Mouse (Mus musculus) monocyte, adult 5-6 weeks (primary cell): Measurements from ENCODE around the gene Rreb1. TPM values are rescaled to one million over a fixed set of nuclear protein-coding genes. Genes with fewer than 3 reads are reported as not detected.

Experiments used
- ATAC-seq: fragments of 153-309, 156-312 bp; replicated peaks from 2 replicates; pipeline ENCODE4 v1.8.0; 2017; ENCODE audit warnings: mild to moderate bottlenecking; ENCODE audit not compliant: low TSS enrichment, insufficient number of reproducible peaks, severe bottlenecking, poor library complexity, low FRiP score
- total RNA-seq: library from RNA; stranded (forward); fragments of 200-1000, 200-491, 200-594 nt; gene quantifications from 3 replicates; pipeline ENCODE4 v1.2.3, GENCODE M21; 2017

Rreb1 gene
- total RNA-seq, 1 experiment from 2014 or later = 18.2 TPM

DNA sequence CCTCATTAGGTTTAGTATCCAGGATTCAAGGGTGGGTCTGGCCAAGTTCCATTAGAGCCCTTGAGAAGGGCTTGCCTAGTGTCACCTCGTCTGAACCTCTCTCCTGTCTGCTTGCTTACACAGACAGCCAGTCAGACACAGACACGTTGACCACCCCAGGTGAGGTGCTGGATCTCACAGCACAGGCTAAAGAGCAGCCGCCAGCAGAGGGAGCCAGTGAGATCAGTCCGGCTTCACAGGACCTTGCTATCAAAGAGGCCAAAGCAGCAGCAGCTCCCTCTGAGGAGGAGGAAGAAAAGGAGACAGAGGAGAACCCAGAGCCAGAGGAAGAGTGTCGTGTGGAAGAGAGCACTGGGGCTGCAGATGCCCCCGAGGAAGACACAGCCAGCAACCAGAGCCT is 168.5 kb downstream of the Rreb1 start:
- ATAC-seq = peak; percentile 52

DNA sequence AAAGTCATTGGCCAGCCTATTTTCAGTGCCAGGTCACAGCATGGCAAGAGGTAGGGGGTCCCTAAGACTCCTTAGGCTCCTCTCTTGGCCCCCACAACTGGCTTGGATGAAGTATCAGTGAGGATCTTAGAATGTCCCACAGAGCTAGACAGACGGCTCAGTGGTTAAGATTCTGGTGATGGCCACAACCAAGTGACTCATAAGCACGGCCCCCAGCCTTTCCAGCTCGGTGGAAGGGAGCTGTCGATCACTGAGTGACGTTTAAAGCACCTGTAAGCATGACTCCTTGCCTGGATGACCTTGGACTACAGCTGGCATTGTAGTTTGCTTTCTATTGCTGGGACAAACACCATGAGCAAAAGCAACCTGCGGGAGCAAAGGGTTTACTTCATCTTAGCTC is 174.8 kb downstream of the Rreb1 start:
- ATAC-seq = no peak

DNA sequence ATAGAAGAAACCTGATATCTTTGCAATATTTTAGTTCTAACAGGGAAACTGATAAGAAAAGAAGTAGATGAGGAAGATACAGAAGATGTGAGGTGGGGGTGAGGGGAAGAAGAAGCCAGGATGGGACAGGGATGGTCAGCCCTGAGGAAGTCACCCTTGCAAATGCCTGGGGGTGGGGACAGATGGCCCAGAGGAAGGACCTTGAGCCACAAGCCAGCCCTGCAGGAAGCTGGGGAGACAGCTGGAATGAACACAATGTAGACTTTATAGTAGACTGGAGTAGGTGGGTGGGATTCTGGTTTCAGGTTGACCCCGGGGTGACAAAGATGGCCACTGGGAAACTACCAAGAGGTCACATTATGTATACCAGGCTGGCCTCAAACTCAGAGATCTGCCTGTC is 176.1 kb downstream of the Rreb1 start:
- ATAC-seq = no peak

DNA sequence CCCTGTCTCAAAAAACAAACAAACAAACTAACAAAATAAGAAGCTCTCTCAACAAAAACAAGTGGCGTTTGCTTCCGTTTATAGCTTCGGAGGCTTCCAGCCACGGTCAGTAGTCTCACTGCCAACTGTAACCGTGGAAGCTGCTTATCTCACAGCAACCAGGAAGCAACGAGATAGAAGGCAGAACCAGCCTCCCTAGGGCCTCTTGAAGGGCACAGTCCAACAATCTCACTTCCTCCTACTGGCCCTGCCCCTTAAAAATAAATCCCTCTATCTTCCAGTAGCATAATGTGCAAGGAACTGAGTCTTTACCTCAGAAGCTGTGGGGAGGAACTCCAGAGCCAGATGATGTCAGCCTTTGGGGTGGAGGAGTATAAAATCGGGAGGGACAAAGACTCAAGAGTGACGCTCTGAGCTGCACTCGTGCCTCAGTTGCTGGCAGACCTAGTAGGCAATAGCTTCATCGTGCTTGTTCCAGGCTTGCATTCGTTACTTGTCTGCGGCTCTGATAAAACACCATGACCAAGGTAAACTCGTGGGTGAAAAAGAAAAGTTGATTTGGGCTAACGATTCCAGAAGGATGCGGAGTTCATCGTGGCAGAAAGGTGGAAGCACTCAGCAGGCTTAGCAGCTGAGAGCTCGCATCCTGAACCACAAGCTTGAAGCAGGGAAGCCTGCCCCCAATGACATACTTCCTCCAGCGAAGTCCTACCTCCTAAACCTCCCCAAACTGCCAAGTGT is 180.5 kb downstream of the Rreb1 start:
- peak; percentile 79 for ATAC-seq

DNA sequence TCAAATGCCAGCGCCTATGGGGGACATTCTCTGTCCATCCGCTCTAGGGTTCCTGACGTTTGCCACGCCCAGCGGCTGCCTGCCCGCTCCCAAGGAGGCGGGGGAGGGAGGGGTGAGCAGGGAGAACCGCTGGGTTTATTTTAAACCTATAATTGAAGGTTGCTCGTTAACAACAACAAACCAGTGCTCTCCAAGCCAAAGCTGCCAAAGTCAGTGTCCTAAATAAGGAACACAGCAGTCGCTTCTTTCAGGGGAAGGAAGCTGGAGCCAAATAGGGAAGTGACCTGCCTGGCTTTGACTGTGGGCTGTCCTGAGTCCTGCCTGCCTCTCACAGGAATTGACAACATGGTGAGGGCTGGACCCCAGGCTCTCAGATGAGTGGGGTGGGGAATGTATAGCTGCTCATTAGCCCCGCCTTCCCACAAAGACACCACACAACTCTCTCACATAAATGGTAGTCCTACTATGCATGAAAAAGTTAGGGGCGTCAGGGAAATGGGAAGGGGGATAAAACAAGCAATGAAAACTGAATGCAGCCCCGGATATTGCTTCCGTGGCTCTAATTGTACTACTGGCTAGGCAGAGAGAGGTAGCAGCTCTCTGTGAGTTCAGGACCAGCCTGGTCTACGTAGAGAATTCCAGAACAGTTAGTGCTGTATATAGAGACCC is 181.2 kb downstream of the Rreb1 start:
- ATAC-seq = peak; percentile 49

DNA sequence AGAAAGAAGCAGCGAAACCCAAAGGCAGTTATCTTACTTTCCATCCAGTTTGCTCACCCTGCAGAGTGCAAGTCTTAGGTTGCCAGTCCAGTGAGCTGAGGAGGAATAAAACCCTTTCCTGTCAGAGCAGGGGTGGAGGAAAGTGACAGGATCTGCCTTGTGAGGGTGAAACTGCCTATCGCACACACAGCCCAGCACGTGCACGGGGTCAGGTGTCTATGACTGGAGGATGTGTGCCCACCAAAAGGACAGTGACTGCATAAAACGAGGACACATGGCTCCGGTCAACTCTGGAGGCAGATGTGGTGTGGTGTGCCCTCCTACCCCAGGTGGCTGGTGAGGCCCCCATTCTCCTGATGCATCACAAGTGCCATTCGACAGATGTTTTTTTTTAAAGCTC is 181.7 kb downstream of the Rreb1 start:
- ATAC-seq = no peak

DNA sequence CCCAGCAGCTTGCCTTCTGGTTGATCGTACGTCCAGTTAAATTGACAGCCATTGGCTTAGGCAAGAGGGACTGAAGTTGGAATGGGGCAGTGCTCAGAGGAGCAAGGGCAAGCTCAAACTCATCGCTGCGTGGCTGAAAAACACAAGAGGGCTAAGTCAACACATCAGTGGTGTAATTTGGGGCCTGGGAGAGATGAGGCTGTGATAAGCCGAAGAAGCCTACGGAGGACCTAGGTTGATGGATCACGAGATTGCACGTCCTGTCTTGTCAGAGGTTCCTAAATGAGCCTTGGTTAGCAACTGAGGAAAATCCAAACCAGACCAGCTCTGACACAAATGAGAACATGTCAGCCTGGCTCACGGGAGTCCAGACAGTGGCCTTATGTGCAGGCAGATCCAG is 184.3 kb downstream of the Rreb1 start:
- ATAC-seq = no peak

DNA sequence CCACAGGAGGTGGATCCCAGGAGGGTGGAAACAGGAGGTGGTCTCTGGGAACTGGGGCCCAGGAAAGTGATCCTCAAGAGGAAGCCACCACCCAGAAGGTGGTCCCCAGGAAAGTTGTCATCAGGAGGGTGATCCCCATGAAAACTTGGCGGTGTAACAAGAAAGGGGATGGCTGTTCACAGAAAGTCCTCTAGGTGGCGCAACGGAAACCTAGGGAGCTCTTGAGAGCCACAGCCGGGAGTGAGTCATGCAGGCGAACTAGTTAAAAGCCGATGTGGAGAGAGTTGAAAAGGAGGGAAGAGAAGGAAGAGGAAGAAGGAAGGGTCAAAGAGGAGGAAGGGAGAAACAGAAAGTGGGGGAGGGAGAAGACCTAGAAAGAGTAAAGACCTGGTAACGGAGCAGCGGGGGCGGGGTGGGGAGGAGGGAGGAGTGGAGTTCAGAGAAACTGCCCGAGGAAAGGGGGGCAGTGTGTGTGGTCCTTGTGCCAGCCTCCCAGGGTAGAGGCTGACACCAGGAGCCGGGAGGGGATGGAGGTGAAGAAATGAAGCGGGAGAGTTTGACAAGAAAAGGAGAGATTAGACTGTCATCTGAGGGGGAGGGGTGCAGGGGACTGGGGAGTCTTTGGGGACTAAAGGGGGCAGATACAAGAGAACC is 185.3 kb downstream of the Rreb1 start:
- ATAC-seq = peak; percentile 42; the same call in 1 of the 2 replicates

DNA sequence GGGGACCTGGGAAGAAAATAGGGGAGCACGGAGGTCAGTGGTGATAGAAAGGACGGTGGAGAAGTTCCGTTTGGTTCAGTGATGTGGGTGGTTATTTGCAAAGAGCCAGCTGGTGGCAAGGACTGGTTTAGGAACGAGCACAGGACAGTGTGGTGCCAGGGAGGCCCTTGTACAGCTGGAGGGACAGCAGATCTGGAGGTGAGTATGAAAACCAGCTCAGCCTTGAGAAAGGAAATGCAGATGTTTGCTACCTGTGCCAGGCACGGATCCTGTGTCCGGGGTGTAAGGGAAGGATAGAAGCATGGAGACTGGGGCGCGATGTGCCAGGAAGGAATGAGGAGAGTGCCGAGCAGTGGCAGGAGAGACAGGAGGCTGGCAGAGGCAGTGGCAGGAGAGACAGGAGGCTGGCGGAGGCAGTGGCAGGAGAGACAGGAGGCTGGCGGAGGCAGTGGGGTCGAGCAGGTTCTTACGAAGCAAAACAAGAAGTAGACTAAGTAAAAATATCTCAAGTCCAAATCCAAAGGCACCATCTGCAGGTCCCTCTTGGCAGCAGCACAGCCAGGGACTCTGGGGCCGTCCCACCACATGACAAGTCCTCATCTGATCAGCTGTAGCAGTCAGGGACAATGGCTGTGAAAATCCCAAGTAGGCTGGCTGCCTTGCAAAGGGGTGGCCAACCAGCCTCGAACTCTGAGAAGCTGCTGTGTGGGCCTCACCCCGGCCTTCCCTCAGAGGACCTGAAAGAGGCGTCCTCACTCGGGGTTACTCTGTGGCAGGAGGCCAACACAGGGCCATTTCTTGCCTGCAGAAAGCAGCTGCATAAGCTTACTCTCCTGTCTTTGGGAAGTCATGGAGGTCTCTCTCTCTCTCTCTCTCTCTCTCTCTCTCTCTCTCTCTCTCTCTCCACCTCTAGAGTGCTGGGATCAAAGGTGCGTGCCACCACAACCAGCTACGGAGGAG is 186.2 kb downstream of the Rreb1 start:
- no peak for ATAC-seq

DNA sequence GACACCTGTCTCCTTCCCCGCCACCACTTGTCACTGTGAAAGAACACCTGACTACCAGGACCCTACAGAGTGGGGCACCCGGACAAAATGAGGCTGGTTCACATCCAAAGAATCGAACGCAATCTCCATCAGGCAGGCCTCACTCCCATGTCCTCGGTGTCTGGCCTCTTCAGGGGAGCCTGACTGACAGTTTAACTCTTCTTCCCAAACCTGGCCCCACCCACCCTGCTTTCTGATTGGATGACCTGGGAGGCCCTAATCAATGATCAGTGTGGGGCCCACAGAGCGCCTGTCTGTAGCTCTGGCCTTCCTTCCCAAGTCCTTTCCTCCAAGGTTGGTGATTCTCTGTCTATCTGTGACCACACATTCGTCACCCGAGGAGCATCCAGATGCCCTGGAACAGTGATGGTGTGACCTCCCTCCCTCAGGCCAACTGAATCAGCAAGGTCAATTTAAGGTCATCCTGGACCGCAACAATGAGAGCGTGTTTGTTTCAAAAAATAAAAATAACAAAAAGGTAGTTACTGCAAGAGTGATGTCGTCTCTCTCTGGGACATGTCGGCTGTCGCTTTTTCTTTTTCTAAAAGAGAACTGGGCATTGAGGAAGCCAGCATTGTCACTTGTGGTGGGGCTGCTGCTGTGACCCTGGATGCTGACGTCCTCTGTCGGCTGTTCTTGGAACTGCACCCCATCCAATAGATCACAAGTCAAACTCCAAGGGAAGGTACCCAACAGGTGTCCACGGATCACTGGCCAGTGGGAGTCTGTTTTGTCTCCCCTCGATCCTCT is 187.1 kb downstream of the Rreb1 start:
- no peak for ATAC-seq

DNA sequence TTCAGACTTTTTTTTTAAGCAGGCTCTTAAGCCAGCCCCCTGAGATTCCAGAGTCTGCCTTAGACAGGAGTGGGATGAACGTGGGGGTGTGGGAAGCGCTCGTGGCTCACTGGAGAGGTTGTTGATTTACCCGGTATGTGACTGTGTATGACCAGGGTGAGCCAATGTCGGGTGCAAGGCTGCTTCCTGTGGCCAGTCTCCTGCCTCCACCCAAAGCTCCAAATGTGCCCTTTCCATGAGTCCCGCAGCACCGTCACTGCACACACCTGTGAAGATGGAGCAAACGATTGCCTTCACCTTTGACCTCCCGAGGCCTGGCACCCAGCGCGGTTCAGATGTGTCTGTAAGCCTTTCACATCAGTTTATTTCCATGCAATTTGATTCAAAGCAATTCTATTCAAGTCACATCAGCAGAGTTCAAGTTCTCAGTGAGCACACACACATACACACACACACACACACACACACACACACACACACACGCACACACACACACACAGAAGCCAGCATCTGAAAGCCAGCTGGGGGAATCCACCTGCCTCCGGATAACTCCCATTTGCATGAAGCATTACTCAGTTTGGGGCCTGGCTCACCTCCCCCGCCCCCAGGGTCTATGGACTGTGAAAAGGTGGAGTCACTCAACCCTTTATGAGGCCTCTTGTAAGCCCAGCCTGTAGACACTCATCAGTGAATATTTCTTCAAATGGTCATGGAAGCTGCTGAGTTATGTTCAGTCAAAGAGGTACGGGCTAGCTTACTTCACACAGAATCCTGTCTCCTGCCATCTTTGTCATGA is 188.3 kb downstream of the Rreb1 start:
- no peak for ATAC-seq

DNA sequence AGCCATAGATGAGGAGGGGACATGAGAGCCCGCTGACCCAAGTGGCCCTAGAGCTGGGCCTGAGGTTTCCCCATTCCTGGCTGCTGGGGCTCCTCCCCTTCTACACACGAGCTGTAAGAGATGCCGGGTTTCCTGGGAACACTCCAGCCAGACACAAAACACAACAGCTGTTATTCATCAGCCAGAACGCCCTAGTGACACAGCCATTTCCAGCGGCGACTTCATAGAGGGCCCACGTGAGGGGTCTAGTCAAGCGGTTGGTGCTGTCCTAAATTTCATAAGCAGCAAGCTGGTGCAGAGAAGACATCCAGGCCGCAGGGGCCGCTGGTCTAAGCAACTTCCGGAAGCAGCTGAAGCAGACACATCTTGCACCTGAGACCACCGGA is 188.8 kb downstream of the Rreb1 start:
- ATAC-seq = no peak

DNA sequence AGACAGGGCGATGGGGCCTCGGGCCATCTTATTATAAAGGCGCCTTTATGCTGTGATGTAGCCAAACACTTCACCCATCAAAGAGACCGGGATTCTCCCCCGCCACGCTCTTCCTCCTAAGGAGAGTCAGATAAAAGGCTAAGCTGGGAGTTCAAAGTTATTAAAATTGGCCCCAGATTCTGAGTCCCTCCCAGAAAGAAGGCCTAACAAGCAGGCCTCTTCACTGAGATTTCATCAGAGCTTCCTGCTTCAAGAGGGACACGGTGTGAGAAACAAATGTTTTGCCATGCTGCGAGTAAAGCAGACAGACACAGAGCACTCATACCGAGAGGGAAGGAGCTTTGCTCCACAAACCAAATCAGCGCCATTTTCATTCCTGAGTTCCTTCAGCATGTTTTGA is 189.4 kb downstream of the Rreb1 start:
- no peak for ATAC-seq

DNA sequence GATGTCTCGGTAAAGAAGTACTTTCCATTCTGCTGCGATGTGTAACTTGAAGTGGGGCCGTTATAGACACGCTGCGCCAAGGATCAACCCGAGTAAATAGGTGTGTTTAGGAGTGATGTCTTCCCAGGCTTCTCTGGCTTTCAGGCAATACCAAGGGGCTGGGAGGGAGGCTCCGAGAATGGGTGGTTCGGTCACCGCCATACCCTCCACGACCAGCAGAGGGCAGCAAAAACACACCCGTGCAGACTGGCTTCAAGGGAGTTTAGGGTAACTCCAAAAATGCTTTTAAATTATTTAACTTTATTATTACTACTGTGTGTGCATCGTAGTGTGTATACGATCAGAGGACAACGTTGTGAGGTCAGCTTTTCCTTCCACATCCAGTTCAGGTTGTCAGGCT is 191.1 kb downstream of the Rreb1 start:
- peak; percentile 66 for ATAC-seq

DNA sequence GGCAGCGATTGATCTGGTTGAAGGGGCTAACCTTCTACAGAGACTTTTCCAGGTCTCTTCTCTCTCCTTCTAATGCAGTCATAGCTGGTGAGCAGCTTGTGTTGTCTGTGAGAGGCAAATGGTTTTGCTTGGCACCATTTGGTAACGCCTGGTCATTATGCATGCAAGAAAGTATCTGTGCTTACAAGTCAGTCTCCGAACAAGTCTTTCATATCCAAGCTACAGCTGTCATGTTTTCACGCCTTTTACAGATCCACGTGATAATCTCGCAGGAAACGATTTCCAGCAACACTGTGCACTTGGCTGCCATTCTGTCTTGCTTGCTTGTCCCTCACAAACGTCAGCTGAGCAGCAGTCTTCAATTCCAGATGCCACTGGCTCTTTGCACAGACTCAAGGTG is 191.8 kb downstream of the Rreb1 start:
- ATAC-seq = no peak

DNA sequence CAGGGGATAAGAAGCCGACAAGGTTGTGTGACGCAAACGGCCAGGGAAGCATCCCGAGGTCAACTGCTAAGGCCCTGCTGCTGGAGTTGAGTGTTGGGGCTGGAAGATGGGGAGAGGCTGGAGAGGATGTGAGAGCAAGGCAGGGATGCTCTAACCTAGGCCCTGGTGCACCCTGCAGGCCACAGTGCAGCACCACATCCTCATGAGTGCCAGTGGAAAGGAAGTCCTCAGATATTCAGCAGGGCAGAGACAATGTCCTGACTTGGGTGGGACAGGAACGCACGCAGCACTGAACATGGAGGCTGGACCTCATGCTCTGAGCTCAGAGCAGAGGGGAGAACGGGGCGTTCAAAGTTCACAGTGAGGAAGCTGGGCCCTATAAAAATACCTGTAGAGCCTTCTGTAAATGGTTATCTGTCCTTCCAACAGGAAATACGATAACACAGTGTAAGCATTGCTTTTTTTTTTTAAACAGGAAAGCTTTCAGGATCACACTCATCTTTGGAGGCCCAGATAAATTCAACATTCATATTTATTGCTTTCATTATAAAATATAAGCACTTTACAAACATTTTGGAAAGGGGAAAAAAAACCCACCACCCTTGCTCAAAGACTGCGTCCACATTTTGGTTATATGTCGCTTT is 192.8 kb downstream of the Rreb1 start:
- no peak for ATAC-seq

DNA sequence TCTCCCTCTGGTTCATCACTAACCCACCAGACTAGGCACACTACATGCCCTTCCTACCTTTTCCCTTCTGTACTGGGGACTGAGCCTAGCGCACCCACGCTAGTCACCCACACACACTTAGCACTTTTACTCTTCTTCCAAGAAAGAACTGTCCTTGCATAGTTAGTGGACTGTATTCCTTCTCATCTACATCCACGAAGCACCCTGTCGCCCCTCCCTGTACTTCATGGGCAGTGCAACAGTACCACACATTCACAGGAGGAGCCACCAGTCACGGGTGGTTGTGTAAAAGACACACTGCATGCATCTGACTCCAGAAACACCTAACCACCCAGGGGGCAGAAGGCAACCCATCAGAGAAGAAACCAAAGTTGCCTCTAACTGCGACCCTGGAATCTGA is 195.8 kb downstream of the Rreb1 start:
- ATAC-seq = no peak
